Mouse (Mus musculus): ENCODE data around the gene 6030445D17Rik.

DNA sequence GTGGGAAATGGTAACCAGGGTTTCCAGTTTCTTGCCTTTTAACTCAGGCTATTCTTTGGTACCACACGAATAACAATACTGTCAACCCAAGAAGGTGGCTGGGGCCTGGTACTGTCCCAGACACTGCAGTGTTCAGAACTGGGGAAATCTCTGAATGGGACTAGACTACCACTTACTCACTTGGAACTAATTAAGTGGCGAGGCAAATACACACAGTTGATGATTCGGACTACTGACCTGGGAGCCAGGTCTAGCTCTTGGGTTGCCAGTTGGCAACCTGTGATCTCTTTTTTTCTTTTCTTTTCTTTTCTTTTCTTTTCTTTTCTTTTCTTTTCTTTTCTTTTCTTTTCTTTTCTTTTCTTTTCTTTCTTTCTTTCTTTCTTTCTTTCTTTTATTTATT lies 9.8 kb upstream of the 6030445D17Rik start:
- TF ChIP-seq CTCF (IDR thresholded peaks at IDR 0.05; ENCODE audit: borderline replicate concordance, insufficient read depth, low read depth, low read length) (no peak), POLR2A (IDR thresholded peaks at IDR 0.05; ENCODE audit: borderline replicate concordance, insufficient read depth, low read length) (no peak)
